Mouse (Mus musculus): ENCODE data around the gene Esp38. TPM values are rescaled to one million over a fixed set of nuclear protein-coding genes. Genes with fewer than 3 reads are reported as not detected.
"Not testable (repeated sequence)": the region's sequence is repeated elsewhere in the genome, so short reads cannot be mapped to it uniquely, and the experiment has no call there.

Gene Esp38
- total RNA-seq (2021), result not detected

- intact Hi-C loops (cut with DNase I), result no loop called here
- DNase-seq, result no peak
Observed at GRCm38 (mm10) chr17:39950220-39950619, at the start of gene Esp38. Gene Esp38, plus strand, starts transcription at chr17:39950520.

- intact Hi-C loops (cut with DNase I); DNase-seq: not testable (repeated sequence)
Observed at GRCm38 (mm10) chr17:39902928-39903545, 47.3 kb upstream of the Esp38 start.

Other genes starting within 250 kb of the Esp38 start
- not detected for gene AC192777.2, start 144.9 kb downstream of the Esp38 start, total RNA-seq (2021)